Mouse (Mus musculus): ENCODE results near the gene Nxn. TPM values are rescaled to one million over a fixed set of nuclear protein-coding genes. Genes with fewer than 3 reads are reported as not detected.

The Nxn gene
- total and polyA plus RNA-seq, 3 experiments: 4.4 to 5.0 (median 4.8) TPM

- DNase-seq (ENCODE audit: low spot score) (no peak), ATAC-seq (ENCODE audit: extremely low read depth, insufficient number of reproducible peaks, low FRiP score, poor library complexity, severe bottlenecking) (no peak)
- TF ChIP-seq CTCF (IDR thresholded peaks at IDR 0.05; ENCODE audit: low read depth, low read length): no peak
- no peak for TF ChIP-seq GATA1 (IDR thresholded peaks at IDR 0.05; ENCODE audit: borderline replicate concordance, low read length)
- no peak for TF ChIP-seq POLR2AphosphoS5 (IDR thresholded peaks at IDR 0.05; ENCODE audit: insufficient replicate concordance, low read depth, low read length)
- no peak for TF ChIP-seq TAL1 (conservative IDR thresholded peaks at IDR 0.05; ENCODE audit: low read depth, low read length)
- TF ChIP-seq GATA2 (IDR thresholded peaks at IDR 0.05; ENCODE audit: borderline replicate concordance, low read depth, low read length): no peak
- Histone ChIP-seq H3K27me3 (ENCODE audit: insufficient read depth, low read length) (peaks cover 29% of the 10 kb centered on the region), H3K4me3 (ENCODE audit: low read depth, low read length) (no peak overlapping the region), H3K4me1 (ENCODE audit: insufficient read depth, low read depth, low read length) (no peaks in the 10 kb centered on the region), H3K9me3 (replicated peaks) (no peaks in the 10 kb centered on the region), H3K36me3 (replicated peaks) (no peaks in the 10 kb centered on the region)
Observed at GRCm38 (mm10) chr11:76314741-76315140, 84.2 kb downstream of the Nxn start.

- ATAC-seq (ENCODE audit: extremely low read depth, insufficient number of reproducible peaks, low FRiP score, poor library complexity, severe bottlenecking) (no peak), DNase-seq (ENCODE audit: low spot score) (no peak)
- no peaks in the 10 kb centered on the region for H3K9me3 ChIP-seq (replicated peaks)
- no peaks in the 10 kb centered on the region for H3K4me1 ChIP-seq (ENCODE audit: insufficient read depth, low read depth, low read length)
- TF ChIP-seq GATA1 (IDR thresholded peaks at IDR 0.05; ENCODE audit: borderline replicate concordance, low read length) (no peak), GATA2 (IDR thresholded peaks at IDR 0.05; ENCODE audit: borderline replicate concordance, low read depth, low read length) (no peak), CTCF (IDR thresholded peaks at IDR 0.05; ENCODE audit: low read depth, low read length) (no peak), POLR2AphosphoS5 (IDR thresholded peaks at IDR 0.05; ENCODE audit: insufficient replicate concordance, low read depth, low read length) (no peak), TAL1 (conservative IDR thresholded peaks at IDR 0.05; ENCODE audit: low read depth, low read length) (no peak)
- peaks cover 30% of the 10 kb centered on the region for H3K27me3 ChIP-seq (ENCODE audit: insufficient read depth, low read length)
- no peaks in the 10 kb centered on the region for H3K36me3 ChIP-seq (replicated peaks)
- no peak overlapping the region for H3K4me3 ChIP-seq (ENCODE audit: low read depth, low read length)
Observed at GRCm38 (mm10) chr11:76314140-76314539, 84.8 kb downstream of the Nxn start.

GRCm38 (mm10) chr11:76312805-76313204 is 86.1 kb downstream of the Nxn start:
- no peaks in the 10 kb centered on the region for H3K4me1 ChIP-seq (ENCODE audit: insufficient read depth, low read depth, low read length)
- no peak overlapping the region for H3K4me3 ChIP-seq (ENCODE audit: low read depth, low read length)
- no peak for TF ChIP-seq POLR2AphosphoS5 (IDR thresholded peaks at IDR 0.05; ENCODE audit: insufficient replicate concordance, low read depth, low read length)
- TF ChIP-seq TAL1 (conservative IDR thresholded peaks at IDR 0.05; ENCODE audit: low read depth, low read length): no peak
- TF ChIP-seq GATA2 (IDR thresholded peaks at IDR 0.05; ENCODE audit: borderline replicate concordance, low read depth, low read length): no peak
- TF ChIP-seq CTCF (IDR thresholded peaks at IDR 0.05; ENCODE audit: low read depth, low read length): no peak
- TF ChIP-seq GATA1 (IDR thresholded peaks at IDR 0.05; ENCODE audit: borderline replicate concordance, low read length): no peak
- DNase-seq (ENCODE audit: low spot score) (no peak), ATAC-seq (ENCODE audit: extremely low read depth, insufficient number of reproducible peaks, low FRiP score, poor library complexity, severe bottlenecking) (no peak)
- H3K27me3 ChIP-seq (ENCODE audit: insufficient read depth, low read length): peaks cover 26% of the 10 kb centered on the region
- no peaks in the 10 kb centered on the region for H3K36me3 ChIP-seq (replicated peaks)
- no peaks in the 10 kb centered on the region for H3K9me3 ChIP-seq (replicated peaks)

GRCm38 (mm10) chr11:76311224-76312000 is 87.5 kb downstream of the Nxn start:
- DNase-seq (ENCODE audit: low spot score) (no peak), ATAC-seq (ENCODE audit: extremely low read depth, insufficient number of reproducible peaks, low FRiP score, poor library complexity, severe bottlenecking) (no peak)
- peaks cover 3% of the 10 kb centered on the region for H3K4me1 ChIP-seq (ENCODE audit: insufficient read depth, low read depth, low read length)
- H3K9me3 ChIP-seq (replicated peaks): no peaks in the 10 kb centered on the region
- H3K27me3 ChIP-seq (ENCODE audit: insufficient read depth, low read length): peaks cover 22% of the 10 kb centered on the region
- no peak overlapping the region for H3K4me3 ChIP-seq (ENCODE audit: low read depth, low read length)
- no peaks in the 10 kb centered on the region for H3K36me3 ChIP-seq (replicated peaks)
- TF ChIP-seq TAL1 (conservative IDR thresholded peaks at IDR 0.05; ENCODE audit: low read depth, low read length): no peak
- no peak for TF ChIP-seq CTCF (IDR thresholded peaks at IDR 0.05; ENCODE audit: low read depth, low read length)
- TF ChIP-seq GATA2 (IDR thresholded peaks at IDR 0.05; ENCODE audit: borderline replicate concordance, low read depth, low read length): no peak
- TF ChIP-seq GATA1 (IDR thresholded peaks at IDR 0.05; ENCODE audit: borderline replicate concordance, low read length): no peak
- TF ChIP-seq POLR2AphosphoS5 (IDR thresholded peaks at IDR 0.05; ENCODE audit: insufficient replicate concordance, low read depth, low read length): no peak

- Histone ChIP-seq H3K4me3 (ENCODE audit: low read depth, low read length) (no peak overlapping the region), H3K36me3 (replicated peaks) (no peaks in the 10 kb centered on the region), H3K4me1 (ENCODE audit: insufficient read depth, low read depth, low read length) (peaks cover 3% of the 10 kb centered on the region), H3K9me3 (replicated peaks) (no peaks in the 10 kb centered on the region), H3K27me3 (ENCODE audit: insufficient read depth, low read length) (peaks cover 22% of the 10 kb centered on the region)
- ATAC-seq (ENCODE audit: extremely low read depth, insufficient number of reproducible peaks, low FRiP score, poor library complexity, severe bottlenecking) (no peak), DNase-seq (ENCODE audit: low spot score) (no peak)
- TF ChIP-seq POLR2AphosphoS5 (IDR thresholded peaks at IDR 0.05; ENCODE audit: insufficient replicate concordance, low read depth, low read length) (no peak), GATA2 (IDR thresholded peaks at IDR 0.05; ENCODE audit: borderline replicate concordance, low read depth, low read length) (no peak), TAL1 (conservative IDR thresholded peaks at IDR 0.05; ENCODE audit: low read depth, low read length) (no peak), GATA1 (IDR thresholded peaks at IDR 0.05; ENCODE audit: borderline replicate concordance, low read length) (no peak), CTCF (IDR thresholded peaks at IDR 0.05; ENCODE audit: low read depth, low read length) (no peak)
Observed at GRCm38 (mm10) chr11:76309868-76310267, 89.1 kb downstream of the Nxn start.

- Histone ChIP-seq H3K4me1 (ENCODE audit: insufficient read depth, low read depth, low read length) (peaks cover 3% of the 10 kb centered on the region), H3K36me3 (replicated peaks) (no peaks in the 10 kb centered on the region), H3K27me3 (ENCODE audit: insufficient read depth, low read length) (peaks cover 22% of the 10 kb centered on the region), H3K9me3 (replicated peaks) (no peaks in the 10 kb centered on the region), H3K4me3 (ENCODE audit: low read depth, low read length) (no peak overlapping the region)
- no peak for DNase-seq (ENCODE audit: low spot score)
- no peak for TF ChIP-seq POLR2AphosphoS5 (IDR thresholded peaks at IDR 0.05; ENCODE audit: insufficient replicate concordance, low read depth, low read length)
- TF ChIP-seq CTCF (IDR thresholded peaks at IDR 0.05; ENCODE audit: low read depth, low read length): no peak
- TF ChIP-seq TAL1 (conservative IDR thresholded peaks at IDR 0.05; ENCODE audit: low read depth, low read length): no peak
- TF ChIP-seq GATA2 (IDR thresholded peaks at IDR 0.05; ENCODE audit: borderline replicate concordance, low read depth, low read length): no peak
- no peak for TF ChIP-seq GATA1 (IDR thresholded peaks at IDR 0.05; ENCODE audit: borderline replicate concordance, low read length)
- ATAC-seq (ENCODE audit: extremely low read depth, insufficient number of reproducible peaks, low FRiP score, poor library complexity, severe bottlenecking): no peak
Observed at GRCm38 (mm10) chr11:76309072-76309471, 89.9 kb downstream of the Nxn start.
